Comparison of ENCODE assay signal across 18 mouse cellular contexts in the genomic region with DNA sequence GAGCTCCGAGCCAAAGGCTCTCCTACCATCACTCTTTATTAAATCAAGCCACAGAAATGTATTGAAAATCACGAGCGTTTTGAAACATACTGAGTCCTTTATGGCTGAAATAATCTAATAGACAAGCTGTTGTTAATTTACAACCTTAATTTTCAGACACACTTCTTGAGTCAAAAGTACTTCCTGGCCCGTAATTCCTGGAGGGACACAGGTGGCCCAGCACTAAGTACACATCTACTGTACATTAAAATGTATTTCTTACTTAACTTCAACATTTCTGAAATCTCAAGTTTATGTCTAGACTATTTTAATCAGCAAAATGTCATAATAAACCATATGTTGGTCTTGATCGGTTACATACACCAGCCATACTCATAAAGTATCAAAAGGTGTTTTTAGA.
"Had no signal": no experiment of that assay in that cellular context is flagged by ENCODE, and none has a peak within 500 bp of the region (broad histone marks: within the 10 kb centered on the region; RNA-seq: fewer than 3 reads in every experiment).

No protein-coding gene starts in this region.

- H3K4me1 ChIP-seq: liver, embryonic 12.5 days; liver, embryonic 15.5 days; midbrain, embryonic 15.5 days; stomach, embryonic 15.5 days had no signal

- H3K27me3 ChIP-seq: liver, embryonic 12.5 days; liver, embryonic 15.5 days; midbrain, embryonic 12.5 days; midbrain, embryonic 15.5 days; neural tube, embryonic 12.5 days; neural tube, embryonic 15.5 days; stomach, embryonic 15.5 days had no signal

- ATAC-seq: liver, embryonic 12.5 days had no signal

- H3K4me3 ChIP-seq: layer of hippocampus, adult 2 months; liver, embryonic 12.5 days; liver, embryonic 15.5 days; midbrain, embryonic 12.5 days; midbrain, embryonic 15.5 days; neural tube, embryonic 12.5 days; neural tube, embryonic 15.5 days; stomach, embryonic 15.5 days had no signal

- H3K9me3 ChIP-seq: liver, embryonic 12.5 days; liver, embryonic 15.5 days; midbrain, embryonic 12.5 days; midbrain, embryonic 15.5 days; neural tube, embryonic 12.5 days; neural tube, embryonic 15.5 days; stomach, embryonic 15.5 days had no signal

- H3K36me3 ChIP-seq: liver, embryonic 12.5 days; liver, embryonic 15.5 days; midbrain, embryonic 12.5 days; midbrain, embryonic 15.5 days; neural tube, embryonic 12.5 days; neural tube, embryonic 15.5 days; stomach, embryonic 15.5 days had no signal

- DNase-seq: kidney, adult 2 months; kidney, postnatal 25 days; layer of hippocampus, adult 9-11 months; liver; lung, adult 18-20 months; right cerebral cortex, postnatal 25 days; spleen, adult 18-20 months; thymus, postnatal 25 days had no signal

- H3K27ac ChIP-seq: kidney, postnatal 0 days; layer of hippocampus, adult 2 months; liver, embryonic 12.5 days; liver, embryonic 15.5 days; macrophage; midbrain, embryonic 12.5 days; midbrain, embryonic 15.5 days; neural tube, embryonic 12.5 days; neural tube, embryonic 15.5 days; stomach, embryonic 15.5 days had no signal

- H3K9ac ChIP-seq: liver, embryonic 12.5 days; liver, embryonic 15.5 days; midbrain, embryonic 12.5 days; midbrain, embryonic 15.5 days; neural tube, embryonic 12.5 days; neural tube, embryonic 15.5 days; stomach, embryonic 15.5 days had no signal

- H3K4me2 ChIP-seq: liver, embryonic 12.5 days; liver, embryonic 15.5 days; midbrain, embryonic 12.5 days; midbrain, embryonic 15.5 days; neural tube, embryonic 12.5 days; neural tube, embryonic 15.5 days; stomach, embryonic 15.5 days had no signal
